Mouse (Mus musculus): ENCODE measurements at regions not wholly inside any gene's neighbourhood (a gene's known extent, or its start where the extent isn't known, plus 50 kb on each side); places are given as distances from the start of the nearest gene placed in this dataset.

- whole genome bisulfite sequencing = 31% methylated on average over 12 of the region's 12 CpGs
- no peak overlapping the region for H3K4me2 ChIP-seq
- H3K9me3 ChIP-seq = no peaks in the 10 kb centered on the region
- no peak overlapping the region for H3K9ac ChIP-seq
- H3K4me3 ChIP-seq = no peak overlapping the region
- no peak for ATAC-seq (ENCODE audit: borderline replicate concordance, extremely low read depth, low FRiP score, low TSS enrichment)
- no peak overlapping the region for H3K27ac ChIP-seq
- no peaks in the 10 kb centered on the region for H3K27me3 ChIP-seq
- H3K36me3 ChIP-seq = no peaks in the 10 kb centered on the region
- no peaks in the 10 kb centered on the region for H3K4me1 ChIP-seq
These were observed 130.1 kb upstream of the Ctnnb1 start for GRCm38 (mm10) chr9:120798901-120799300.

- ATAC-seq (ENCODE audit: borderline replicate concordance, extremely low read depth, low FRiP score, low TSS enrichment) = no peak
- WGBS = 73% methylated on average over 4 of the region's 4 CpGs
These were observed 126.4 kb upstream of the Ctnnb1 start for GRCm38 (mm10) chr9:120802646-120803045.

GRCm38 (mm10) chr9:120804760-120805294, 124.2 kb upstream of the Ctnnb1 start:
- Histone ChIP-seq H3K4me2 (no peak overlapping the region), H3K27ac (0 out of 2 replicates have a peak overlapping the region, but pooled peaks have one; percentile 19), H3K36me3 (no peaks in the 10 kb centered on the region), H3K4me3 (no peak overlapping the region), H3K9me3 (no peaks in the 10 kb centered on the region), H3K27me3 (no peaks in the 10 kb centered on the region), H3K4me1 (peaks cover 17% of the 10 kb centered on the region), H3K9ac (no peak overlapping the region)
- WGBS = 18% methylated on average over 10 of the region's 10 CpGs
- 0 out of 2 replicates have a peak, but pooled peaks have one; percentile 44 for ATAC-seq (ENCODE audit: borderline replicate concordance, extremely low read depth, low FRiP score, low TSS enrichment)

More at GRCm38 (mm10) chr9:120802646-120803045, 126.4 kb upstream of the Ctnnb1 start:
- no peak overlapping the region for H3K9ac ChIP-seq
- no peak overlapping the region for H3K4me3 ChIP-seq
- H3K4me2 ChIP-seq = no peak overlapping the region
- no peaks in the 10 kb centered on the region for H3K27me3 ChIP-seq
- H3K36me3 ChIP-seq = no peaks in the 10 kb centered on the region
- no peaks in the 10 kb centered on the region for H3K9me3 ChIP-seq
- H3K4me1 ChIP-seq = peaks cover 17% of the 10 kb centered on the region
- no peak overlapping the region for H3K27ac ChIP-seq

GRCm38 (mm10) chr9:120808741-120809425, 120.1 kb upstream of the Ctnnb1 start:
- Histone ChIP-seq H3K4me2 (no peak overlapping the region), H3K27ac (no peak overlapping the region), H3K9me3 (no peaks in the 10 kb centered on the region), H3K4me3 (no peak overlapping the region), H3K4me1 (peaks cover 35% of the 10 kb centered on the region), H3K27me3 (no peaks in the 10 kb centered on the region), H3K36me3 (no peaks in the 10 kb centered on the region), H3K9ac (no peak overlapping the region)
- no peak for ATAC-seq (ENCODE audit: borderline replicate concordance, extremely low read depth, low FRiP score, low TSS enrichment)
- WGBS = 40% methylated on average over 4 of the region's 4 CpGs

- Histone ChIP-seq H3K4me1 (peaks cover 22% of the 10 kb centered on the region; the same call in 1 of the 2 replicates), H3K27ac (no peak overlapping the region), H3K9me3 (no peaks in the 10 kb centered on the region), H3K4me3 (no peak overlapping the region), H3K36me3 (no peaks in the 10 kb centered on the region), H3K9ac (no peak overlapping the region), H3K4me2 (no peak overlapping the region), H3K27me3 (no peaks in the 10 kb centered on the region)
- no peak for ATAC-seq (ENCODE audit: borderline replicate concordance, extremely low read depth, low FRiP score, low TSS enrichment)
- 43% methylated on average over 3 of the region's 3 CpGs for WGBS
These were observed 117.5 kb upstream of the Ctnnb1 start for GRCm38 (mm10) chr9:120811522-120811921.

GRCm38 (mm10) chr9:120812667-120813210, 116.3 kb upstream of the Ctnnb1 start:
- peak overlapping the region; percentile 41 for H3K4me2 ChIP-seq
- H3K9me3 ChIP-seq = no peaks in the 10 kb centered on the region
- H3K4me3 ChIP-seq = peak overlapping the region; percentile 4
- H3K27ac ChIP-seq = no peak overlapping the region
- no peaks in the 10 kb centered on the region for H3K27me3 ChIP-seq
- H3K4me1 ChIP-seq = peaks cover 22% of the 10 kb centered on the region; the same call in 1 of the 2 replicates
- 39% methylated on average over 17 of the region's 17 CpGs for WGBS
- ATAC-seq (ENCODE audit: borderline replicate concordance, extremely low read depth, low FRiP score, low TSS enrichment) = peak; percentile 42; the same call in 1 of the 2 replicates
- H3K36me3 ChIP-seq = no peaks in the 10 kb centered on the region
- H3K9ac ChIP-seq = no peak overlapping the region

GRCm38 (mm10) chr9:120814286-120814685, 114.7 kb upstream of the Ctnnb1 start:
- no peaks in the 10 kb centered on the region for H3K36me3 ChIP-seq

GRCm38 (mm10) chr9:120818726-120819317, 110.2 kb upstream of the Ctnnb1 start:
- no peaks in the 10 kb centered on the region for H3K27me3 ChIP-seq
- 86% methylated on average over 22 of the region's 22 CpGs for WGBS
- no peak overlapping the region for H3K9ac ChIP-seq
- H3K4me3 ChIP-seq = no peak overlapping the region
- no peak overlapping the region for H3K4me2 ChIP-seq
- no peak for ATAC-seq (ENCODE audit: borderline replicate concordance, extremely low read depth, low FRiP score, low TSS enrichment)
- H3K36me3 ChIP-seq = no peaks in the 10 kb centered on the region
- H3K27ac ChIP-seq = no peak overlapping the region
- 0 out of 2 replicates have a peak, but pooled peaks cover 4% of the 10 kb centered on the region for H3K4me1 ChIP-seq
- H3K9me3 ChIP-seq = no peaks in the 10 kb centered on the region

More at GRCm38 (mm10) chr9:120814286-120814685, 114.7 kb upstream of the Ctnnb1 start:
- no peak for ATAC-seq (ENCODE audit: borderline replicate concordance, extremely low read depth, low FRiP score, low TSS enrichment)
- H3K4me1 ChIP-seq = peaks cover 22% of the 10 kb centered on the region; the same call in 1 of the 2 replicates
- no peaks in the 10 kb centered on the region for H3K27me3 ChIP-seq
- no peak overlapping the region for H3K27ac ChIP-seq
- no peaks in the 10 kb centered on the region for H3K9me3 ChIP-seq
- 58% methylated on average over 4 of the region's 4 CpGs for WGBS
- H3K4me2 ChIP-seq = no peak overlapping the region
- no peak overlapping the region for H3K4me3 ChIP-seq
- H3K9ac ChIP-seq = no peak overlapping the region

- WGBS = 44% methylated on average over 6 of the region's 6 CpGs
- H3K36me3 ChIP-seq = no peaks in the 10 kb centered on the region
- H3K9me3 ChIP-seq = no peaks in the 10 kb centered on the region
- H3K4me1 ChIP-seq = no peaks in the 10 kb centered on the region
- no peaks in the 10 kb centered on the region for H3K27me3 ChIP-seq
- H3K4me3 ChIP-seq = no peak overlapping the region
- no peak overlapping the region for H3K27ac ChIP-seq
- H3K4me2 ChIP-seq = no peak overlapping the region
- no peak overlapping the region for H3K9ac ChIP-seq
- ATAC-seq (ENCODE audit: borderline replicate concordance, extremely low read depth, low FRiP score, low TSS enrichment) = no peak
These were observed 108.1 kb upstream of the Ctnnb1 start for GRCm38 (mm10) chr9:120820892-120821291.

- no peak overlapping the region for H3K9ac ChIP-seq
- H3K4me2 ChIP-seq = no peak overlapping the region
- no peaks in the 10 kb centered on the region for H3K27me3 ChIP-seq
- no peak overlapping the region for H3K27ac ChIP-seq
- H3K36me3 ChIP-seq = no peaks in the 10 kb centered on the region
- WGBS = 57% methylated on average over 6 of the region's 6 CpGs
- no peak for ATAC-seq (ENCODE audit: borderline replicate concordance, extremely low read depth, low FRiP score, low TSS enrichment)
- no peak overlapping the region for H3K4me3 ChIP-seq
- no peaks in the 10 kb centered on the region for H3K9me3 ChIP-seq
- H3K4me1 ChIP-seq = no peaks in the 10 kb centered on the region
These were observed 105.6 kb upstream of the Ctnnb1 start for GRCm38 (mm10) chr9:120823397-120823796.

- no peak overlapping the region for H3K4me2 ChIP-seq
- H3K4me3 ChIP-seq = no peak overlapping the region
- no peak for ATAC-seq (ENCODE audit: borderline replicate concordance, extremely low read depth, low FRiP score, low TSS enrichment)
- H3K9me3 ChIP-seq = no peaks in the 10 kb centered on the region
- no peak overlapping the region for H3K27ac ChIP-seq
- H3K9ac ChIP-seq = no peak overlapping the region
- no peaks in the 10 kb centered on the region for H3K4me1 ChIP-seq
- no peaks in the 10 kb centered on the region for H3K36me3 ChIP-seq
- 55% methylated on average over 4 of the region's 4 CpGs for WGBS
- H3K27me3 ChIP-seq = no peaks in the 10 kb centered on the region
These were observed 102.8 kb upstream of the Ctnnb1 start for GRCm38 (mm10) chr9:120826266-120826665.

GRCm38 (mm10) chr9:120830526-120830925, 98.5 kb upstream of the Ctnnb1 start:
- H3K4me3 ChIP-seq = no peak overlapping the region
- H3K4me2 ChIP-seq = no peak overlapping the region
- H3K27me3 ChIP-seq = no peaks in the 10 kb centered on the region
- 41% methylated on average over 5 of the region's 5 CpGs for WGBS
- no peak overlapping the region for H3K27ac ChIP-seq
- ATAC-seq (ENCODE audit: borderline replicate concordance, extremely low read depth, low FRiP score, low TSS enrichment) = no peak
- no peaks in the 10 kb centered on the region for H3K9me3 ChIP-seq
- no peak overlapping the region for H3K9ac ChIP-seq
- H3K4me1 ChIP-seq = no peaks in the 10 kb centered on the region
- no peaks in the 10 kb centered on the region for H3K36me3 ChIP-seq
